Mouse (Mus musculus): Measurements from ENCODE around the gene Gm3336.

DNA sequence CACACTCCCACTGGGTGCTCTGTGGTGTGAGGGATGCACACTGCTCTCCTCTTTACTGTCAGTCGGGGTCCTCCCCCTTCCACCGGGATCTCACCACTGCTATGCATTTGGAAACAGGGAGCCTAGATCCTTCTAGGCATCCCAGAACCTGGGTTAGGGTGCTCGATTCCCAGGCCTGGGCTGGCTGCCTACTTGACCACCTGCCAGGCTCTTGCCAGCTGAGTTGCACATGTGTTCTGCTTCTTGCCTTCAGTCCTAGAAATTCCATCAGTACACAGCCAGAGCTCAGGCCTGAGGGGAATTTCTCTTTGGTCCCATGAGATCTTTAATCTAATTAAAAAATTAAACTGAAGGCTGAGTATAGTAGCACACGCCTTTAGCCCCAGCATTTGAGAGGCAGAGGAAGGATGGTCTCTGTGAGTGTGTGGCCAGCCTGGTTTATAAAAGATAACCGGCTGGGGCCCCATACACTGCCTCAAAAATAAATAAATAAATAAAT lies 28.4 kb upstream of the Gm3336 start:
- TF ChIP-seq CTCF (IDR thresholded peaks at IDR 0.05; ENCODE audit: extremely low read depth, insufficient read depth, insufficient read length, insufficient replicate concordance) (no peak), POLR2A (IDR thresholded peaks at IDR 0.05; ENCODE audit: low read depth, low read length) (no peak)
